Mouse (Mus musculus): ENCODE results near the gene Dnm1. TPM values are rescaled to one million over a fixed set of nuclear protein-coding genes. Genes with fewer than 3 reads are reported as not detected.

Gene Dnm1
- polyA plus RNA-seq, 1 experiment from 2014 or later: 5.6 TPM

- Histone ChIP-seq H3K27me3 (ENCODE audit: control insufficient read depth, insufficient read depth, low read length) (no peaks in the 10 kb centered on the region), H3K36me3 (ENCODE audit: control insufficient read depth, insufficient read depth, low read length) (no peaks in the 10 kb centered on the region), H3K4me1 (replicated peaks; ENCODE audit: control insufficient read depth, insufficient read depth) (peaks cover 4% of the 10 kb centered on the region), H3K9me3 (ENCODE audit: control insufficient read depth, low read length) (no peaks in the 10 kb centered on the region), H3K27ac (replicated peaks) (peak overlapping the region; percentile 93), H3K9ac (ENCODE audit: low read length) (no peak overlapping the region), H3K4me2 (replicated peaks; ENCODE audit: low read depth) (no peak overlapping the region), H3K4me3 (ENCODE audit: low read depth, low read length) (no peak overlapping the region)
- DNase-seq (ENCODE audit: low spot score): no peak
- WGBS: 47% methylated on average over 20 of the region's 20 CpGs
- no peak for TF ChIP-seq CTCF (IDR thresholded peaks at IDR 0.05; ENCODE audit: low read depth)
- TF ChIP-seq EP300 (optimal IDR thresholded peaks at IDR 0.05): no peak
- peak; percentile 25; the same call in 1 of the 2 replicates for ATAC-seq (ENCODE audit: low FRiP score, low TSS enrichment)
Measured at GRCm38 (mm10) chr2:32316887-32317656, 36.1 kb downstream of the Dnm1 start.

GRCm38 (mm10) chr2:32315751-32316150, 37.4 kb downstream of the Dnm1 start:
- DNase-seq (ENCODE audit: low spot score) (peak; percentile 44), ATAC-seq (ENCODE audit: low FRiP score, low TSS enrichment) (peak; percentile 11; the same call in 1 of the 2 replicates)
- TF ChIP-seq EP300 (optimal IDR thresholded peaks at IDR 0.05) (no peak), CTCF (IDR thresholded peaks at IDR 0.05; ENCODE audit: low read depth) (no peak)
- no peak overlapping the region for H3K4me3 ChIP-seq (ENCODE audit: low read depth, low read length)
- H3K9me3 ChIP-seq (ENCODE audit: control insufficient read depth, low read length): no peaks in the 10 kb centered on the region
- H3K9ac ChIP-seq (ENCODE audit: low read length): no peak overlapping the region; the same call in 1 of the 2 replicates
- WGBS: 11% methylated on average over 7 of the region's 8 CpGs
- no peaks in the 10 kb centered on the region for H3K27me3 ChIP-seq (ENCODE audit: control insufficient read depth, insufficient read depth, low read length)
- no peak overlapping the region for H3K4me2 ChIP-seq (replicated peaks; ENCODE audit: low read depth)
- H3K27ac ChIP-seq (replicated peaks): peak overlapping the region; percentile 93
- H3K36me3 ChIP-seq (ENCODE audit: control insufficient read depth, insufficient read depth, low read length): no peaks in the 10 kb centered on the region
- H3K4me1 ChIP-seq (replicated peaks; ENCODE audit: control insufficient read depth, insufficient read depth): peaks cover 8% of the 10 kb centered on the region

- Histone ChIP-seq H3K36me3 (ENCODE audit: control insufficient read depth, insufficient read depth, low read length) (no peaks in the 10 kb centered on the region), H3K27ac (replicated peaks) (no peak overlapping the region), H3K4me3 (ENCODE audit: low read depth, low read length) (no peak overlapping the region), H3K9ac (ENCODE audit: low read length) (no peak overlapping the region), H3K4me1 (replicated peaks; ENCODE audit: control insufficient read depth, insufficient read depth) (peaks cover 8% of the 10 kb centered on the region), H3K9me3 (ENCODE audit: control insufficient read depth, low read length) (no peaks in the 10 kb centered on the region), H3K27me3 (ENCODE audit: control insufficient read depth, insufficient read depth, low read length) (no peaks in the 10 kb centered on the region), H3K4me2 (replicated peaks; ENCODE audit: low read depth) (no peak overlapping the region)
- no peak for ATAC-seq (ENCODE audit: low FRiP score, low TSS enrichment)
- TF ChIP-seq CTCF (IDR thresholded peaks at IDR 0.05; ENCODE audit: low read depth): no peak
- TF ChIP-seq EP300 (optimal IDR thresholded peaks at IDR 0.05): no peak
- 93% methylated on average over 14 of the region's 14 CpGs for WGBS
- DNase-seq (ENCODE audit: low spot score): no peak
Measured at GRCm38 (mm10) chr2:32314831-32315230, 38.3 kb downstream of the Dnm1 start.

- DNase-seq (ENCODE audit: low spot score) (peak; percentile 94), ATAC-seq (ENCODE audit: low FRiP score, low TSS enrichment) (peak; percentile 88)
- WGBS: 6% methylated on average over 51 of the region's 56 CpGs
- Histone ChIP-seq H3K4me1 (replicated peaks; ENCODE audit: control insufficient read depth, insufficient read depth) (peaks cover 5% of the 10 kb centered on the region), H3K27me3 (ENCODE audit: control insufficient read depth, insufficient read depth, low read length) (no peaks in the 10 kb centered on the region), H3K36me3 (ENCODE audit: control insufficient read depth, insufficient read depth, low read length) (no peaks in the 10 kb centered on the region), H3K4me2 (replicated peaks; ENCODE audit: low read depth) (peak overlapping the region; percentile 100), H3K4me3 (ENCODE audit: low read depth, low read length) (peak overlapping the region; percentile 60), H3K9me3 (ENCODE audit: control insufficient read depth, low read length) (no peaks in the 10 kb centered on the region), H3K27ac (replicated peaks) (0 out of 2 replicates have a peak overlapping the region, but pooled peaks have one; percentile 40), H3K9ac (ENCODE audit: low read length) (peak overlapping the region; percentile 70)
- TF ChIP-seq EP300 (optimal IDR thresholded peaks at IDR 0.05) (no peak), CTCF (IDR thresholded peaks at IDR 0.05; ENCODE audit: low read depth) (no peak)
Measured at GRCm38 (mm10) chr2:32312318-32312964, 40.7 kb downstream of the Dnm1 start.

GRCm38 (mm10) chr2:32311443-32312317, 41.5 kb downstream of the Dnm1 start:
- peaks cover 2% of the 10 kb centered on the region; the same call in 1 of the 2 replicates for H3K36me3 ChIP-seq (ENCODE audit: control insufficient read depth, insufficient read depth, low read length)
- peak overlapping the region; percentile 70 for H3K9ac ChIP-seq (ENCODE audit: low read length)
- H3K4me2 ChIP-seq (replicated peaks; ENCODE audit: low read depth): peak overlapping the region; percentile 100
- TF ChIP-seq EP300 (optimal IDR thresholded peaks at IDR 0.05) (no peak), CTCF (IDR thresholded peaks at IDR 0.05; ENCODE audit: low read depth) (peak; percentile 39)
- H3K4me3 ChIP-seq (ENCODE audit: low read depth, low read length): peak overlapping the region; percentile 60
- H3K27me3 ChIP-seq (ENCODE audit: control insufficient read depth, insufficient read depth, low read length): no peaks in the 10 kb centered on the region
- H3K27ac ChIP-seq (replicated peaks): 0 out of 2 replicates have a peak overlapping the region, but pooled peaks have one; percentile 40
- H3K9me3 ChIP-seq (ENCODE audit: control insufficient read depth, low read length): no peaks in the 10 kb centered on the region
- ATAC-seq (ENCODE audit: low FRiP score, low TSS enrichment) (no peak), DNase-seq (ENCODE audit: low spot score) (no peak)
- peaks cover 5% of the 10 kb centered on the region for H3K4me1 ChIP-seq (replicated peaks; ENCODE audit: control insufficient read depth, insufficient read depth)
- WGBS: 11% methylated on average over 37 of the region's 42 CpGs

Data from stomach, postnatal 0 days (tissue).